Mouse (Mus musculus) limb, embryonic 10.5 days (tissue): ENCODE measurements around the gene Smg6. TPM values are rescaled to one million over a fixed set of nuclear protein-coding genes. Genes with fewer than 3 reads are reported as not detected.

ENCODE experiments used
- DNase-seq: peaks from one replicate; pipeline ENCODE4 v3.0.0-alpha.2; 2017; ENCODE audit warnings: low spot score
- H3K27ac ChIP-seq: fragments of 300-500 bp; sonication (generic); 2 replicates; pipeline ENCODE4 v1.5.1; 2016; ENCODE audit warnings: mild to moderate bottlenecking
- H3K27me3 ChIP-seq: fragments of 300-500 bp; sonication (generic); 2 replicates; pipeline ENCODE4 v1.6.1; 2016; ENCODE audit warnings: low read depth, mild to moderate bottlenecking; ENCODE audit not compliant: poor library complexity, severe bottlenecking
- H3K36me3 ChIP-seq: fragments of 300-500 bp; sonication (generic); 2 replicates; pipeline ENCODE4 v1.6.1; 2016; ENCODE audit warnings: mild to moderate bottlenecking, moderate library complexity
- H3K4me1 ChIP-seq: fragments of 300-500 bp; sonication (generic); 2 replicates; pipeline ENCODE4 v1.6.1; 2016
- H3K4me3 ChIP-seq: fragments of 300-500 bp; sonication (generic); 2 replicates; pipeline ENCODE4 v1.5.1; 2016; ENCODE audit warnings: mild to moderate bottlenecking, moderate library complexity
- H3K9me3 ChIP-seq: fragments of 300-500 bp; sonication (generic); replicated peaks from 2 replicates; pipeline ENCODE4 v1.6.1; 2016; ENCODE audit warnings: mild to moderate bottlenecking
- WGBS: fragments of 180-500 bp; shearing (Covaris S2); methylation state at CpG from one replicate; pipeline ENCODE4 v1.1.7; 2016; 5-methylcytosine and 5-hydroxymethylcytosine counted together
- polyA plus RNA-seq: library from polyadenylated mRNA; unstranded; fragments of >200 nt; fragmentation: Nextera tagmentation; extraction: Ambion mirVana; gene quantifications from 2 replicates; pipeline ENCODE4 v1.2.1, GENCODE M21; 2016

The Smg6 gene
- polyA plus RNA-seq, 1 experiment from 2014 or later, result 21.5 TPM

- 0 out of 2 replicates have a peak, but pooled peaks cover 4% of the 10 kb centered on the region for H3K36me3 ChIP-seq
- 30% methylated on average over 5 of the region's 5 CpGs for WGBS
- peaks cover 89% of the 10 kb centered on the region for H3K4me1 ChIP-seq
- peak overlapping the region; percentile 50; the same call in 1 of the 2 replicates for H3K27ac ChIP-seq
- peak; percentile 37 for DNase-seq
- no peaks in the 10 kb centered on the region for H3K27me3 ChIP-seq
- H3K4me3 ChIP-seq, result no peak overlapping the region
- no peaks in the 10 kb centered on the region for H3K9me3 ChIP-seq
Observed at GRCm38 (mm10) chr11:75136666-75137398, 211.2 kb downstream of the Smg6 start.

- H3K27me3 ChIP-seq, result no peaks in the 10 kb centered on the region
- H3K4me1 ChIP-seq, result peaks cover 85% of the 10 kb centered on the region
- H3K36me3 ChIP-seq, result peaks cover 25% of the 10 kb centered on the region
- H3K27ac ChIP-seq, result peak overlapping the region; percentile 84
- no peaks in the 10 kb centered on the region for H3K9me3 ChIP-seq
- peak overlapping the region; percentile 27 for H3K4me3 ChIP-seq
- 14% methylated on average over 11 of the region's 11 CpGs for WGBS
- peak; percentile 72 for DNase-seq
Observed at GRCm38 (mm10) chr11:75139122-75139963, 213.7 kb downstream of the Smg6 start.

- H3K36me3 ChIP-seq, result peaks cover 34% of the 10 kb centered on the region
- H3K27me3 ChIP-seq, result no peaks in the 10 kb centered on the region
- peaks cover 79% of the 10 kb centered on the region for H3K4me1 ChIP-seq
- 51% methylated on average over 5 of the region's 5 CpGs for WGBS
- no peak for DNase-seq
- H3K4me3 ChIP-seq, result no peak overlapping the region
- H3K27ac ChIP-seq, result peak overlapping the region; percentile 84
- H3K9me3 ChIP-seq, result no peaks in the 10 kb centered on the region
Observed at GRCm38 (mm10) chr11:75140431-75140830, 214.8 kb downstream of the Smg6 start.

GRCm38 (mm10) chr11:75141038-75141437 is 215.4 kb downstream of the Smg6 start:
- H3K4me1 ChIP-seq, result peaks cover 80% of the 10 kb centered on the region
- H3K4me3 ChIP-seq, result no peak overlapping the region
- H3K36me3 ChIP-seq, result peaks cover 37% of the 10 kb centered on the region
- 71% methylated on average over 3 of the region's 3 CpGs for WGBS
- no peak for DNase-seq
- H3K27me3 ChIP-seq, result no peaks in the 10 kb centered on the region
- H3K27ac ChIP-seq, result peak overlapping the region; percentile 84
- no peaks in the 10 kb centered on the region for H3K9me3 ChIP-seq

GRCm38 (mm10) chr11:75141913-75142312 is 216.3 kb downstream of the Smg6 start:
- Histone ChIP-seq H3K27ac (peak overlapping the region; percentile 84), H3K9me3 (no peaks in the 10 kb centered on the region), H3K27me3 (no peaks in the 10 kb centered on the region), H3K4me3 (no peak overlapping the region), H3K36me3 (peaks cover 37% of the 10 kb centered on the region), H3K4me1 (peaks cover 80% of the 10 kb centered on the region)
- WGBS, result 57% methylated on average over 1 of the region's 1 CpGs
- no peak for DNase-seq

GRCm38 (mm10) chr11:75142749-75143148 is 217.1 kb downstream of the Smg6 start:
- peak overlapping the region; percentile 69 for H3K27ac ChIP-seq
- no peaks in the 10 kb centered on the region for H3K27me3 ChIP-seq
- no peaks in the 10 kb centered on the region for H3K9me3 ChIP-seq
- H3K36me3 ChIP-seq, result peaks cover 37% of the 10 kb centered on the region
- no peak overlapping the region for H3K4me3 ChIP-seq
- 94% methylated on average over 4 of the region's 4 CpGs for WGBS
- DNase-seq, result no peak
- peaks cover 80% of the 10 kb centered on the region for H3K4me1 ChIP-seq

- peaks cover 62% of the 10 kb centered on the region for H3K4me1 ChIP-seq
- H3K36me3 ChIP-seq, result peaks cover 63% of the 10 kb centered on the region
- no peaks in the 10 kb centered on the region for H3K27me3 ChIP-seq
- WGBS, result 90% methylated on average over 2 of the region's 2 CpGs
- H3K4me3 ChIP-seq, result no peak overlapping the region
- H3K27ac ChIP-seq, result peak overlapping the region; percentile 30; the same call in 1 of the 2 replicates
- no peak for DNase-seq
- no peaks in the 10 kb centered on the region for H3K9me3 ChIP-seq
Observed at GRCm38 (mm10) chr11:75145841-75146240, 220.2 kb downstream of the Smg6 start.

- 0 out of 2 replicates have a peak overlapping the region, but pooled peaks have one; percentile 0 for H3K4me3 ChIP-seq
- peak; percentile 83 for DNase-seq
- no peaks in the 10 kb centered on the region for H3K27me3 ChIP-seq
- H3K4me1 ChIP-seq, result peaks cover 47% of the 10 kb centered on the region
- peak overlapping the region; percentile 86 for H3K27ac ChIP-seq
- H3K9me3 ChIP-seq, result no peaks in the 10 kb centered on the region
- WGBS, result 19% methylated on average over 11 of the region's 11 CpGs
- H3K36me3 ChIP-seq, result peaks cover 59% of the 10 kb centered on the region
Observed at GRCm38 (mm10) chr11:75147106-75147845, 221.7 kb downstream of the Smg6 start.

- peak; percentile 71 for DNase-seq
- H3K36me3 ChIP-seq, result peaks cover 56% of the 10 kb centered on the region
- H3K4me1 ChIP-seq, result peaks cover 42% of the 10 kb centered on the region
- H3K9me3 ChIP-seq, result no peaks in the 10 kb centered on the region
- 37% methylated on average over 3 of the region's 3 CpGs for WGBS
- H3K27ac ChIP-seq, result peak overlapping the region; percentile 86
- H3K27me3 ChIP-seq, result no peaks in the 10 kb centered on the region
- no peak overlapping the region for H3K4me3 ChIP-seq
Observed at GRCm38 (mm10) chr11:75147846-75148168, 222.2 kb downstream of the Smg6 start.

- no peak overlapping the region for H3K4me3 ChIP-seq
- H3K9me3 ChIP-seq, result no peaks in the 10 kb centered on the region
- peak overlapping the region; percentile 86 for H3K27ac ChIP-seq
- 82% methylated on average over 11 of the region's 11 CpGs for WGBS
- peaks cover 41% of the 10 kb centered on the region for H3K4me1 ChIP-seq
- H3K27me3 ChIP-seq, result no peaks in the 10 kb centered on the region
- no peak for DNase-seq
- H3K36me3 ChIP-seq, result peaks cover 56% of the 10 kb centered on the region
Observed at GRCm38 (mm10) chr11:75148332-75149035, 222.9 kb downstream of the Smg6 start.

GRCm38 (mm10) chr11:75150346-75150745 is 224.7 kb downstream of the Smg6 start:
- H3K36me3 ChIP-seq, result peaks cover 39% of the 10 kb centered on the region
- DNase-seq, result no peak
- 95% methylated on average over 1 of the region's 1 CpGs for WGBS

More at GRCm38 (mm10) chr11:75150346-75150745, 224.7 kb downstream of the Smg6 start:
- Histone ChIP-seq H3K4me1 (peaks cover 42% of the 10 kb centered on the region), H3K9me3 (no peaks in the 10 kb centered on the region), H3K27me3 (no peaks in the 10 kb centered on the region), H3K27ac (no peak overlapping the region), H3K4me3 (no peak overlapping the region)
